ENCODE assay signal across 8 mouse cellular contexts in genomic region chr5:52190371-52191179, GRCm38 (mm10). TPM values are rescaled to one million over a fixed set of nuclear protein-coding genes. Genes with fewer than 3 reads are reported as not detected.
DNase-seq lines count a peak whose midpoint lies in the region; ATAC-seq and TF ChIP-seq lines count a peak whose summit lies in the region.

Gene Dhx15, minus strand, starts transcription at chr5:52190514.

- no peak for TF ChIP-seq CTCF in liver, embryonic 14.5 days (IDR thresholded peaks at IDR 0.05; ENCODE audit: low read depth)
- TF ChIP-seq CTCF in stomach, postnatal 0 days (IDR thresholded peaks at IDR 0.05; ENCODE audit: low read depth): peak; percentile 50; the same call in 1 of the 2 replicates

- H3K4me1 ChIP-seq in forebrain, embryonic 10.5 days: peaks cover 24% of the 10 kb centered on the region
- peaks cover 27% of the 10 kb centered on the region for H3K4me1 ChIP-seq in heart, embryonic 15.5 days (replicated peaks)
- peaks cover 11 to 16% of the 10 kb centered on the region in 2 experiments for H3K4me1 ChIP-seq in liver, embryonic 14.5 days (replicated peaks; ENCODE audit: control insufficient read depth in 2 of 2, insufficient read depth in 2 of 2, low read length in 1 of 2)
- peaks cover 8% of the 10 kb centered on the region; the same call in 1 of the 2 replicates for H3K4me1 ChIP-seq in neural tube, embryonic 11.5 days (ENCODE audit: control insufficient read depth, insufficient read depth, low read length)
- 0 out of 2 replicates have a peak, but pooled peaks cover 4% of the 10 kb centered on the region for H3K4me1 ChIP-seq in stomach, postnatal 0 days (replicated peaks; ENCODE audit: control insufficient read depth, insufficient read depth)

- TF ChIP-seq EP300 in liver, embryonic 14.5 days (IDR thresholded peaks at IDR 0.05; ENCODE audit: low read depth): no peak
- TF ChIP-seq EP300 in stomach, postnatal 0 days (optimal IDR thresholded peaks at IDR 0.05): no peak

- 2% methylated on average over 52 of the region's 53 CpGs for WGBS in forebrain, embryonic 10.5 days
- WGBS in heart, embryonic 15.5 days: 1% methylated on average over 52 of the region's 53 CpGs
- WGBS in liver, embryonic 14.5 days (ENCODE audit: insufficient replicate concordance): under 1% methylated on average over 53 of the region's 53 CpGs
- under 1% methylated on average over 53 of the region's 53 CpGs for WGBS in neural tube, embryonic 11.5 days
- under 1% methylated on average over 38 of the region's 53 CpGs for WGBS in stomach, postnatal 0 days

- no peaks in the 10 kb centered on the region for H3K9me3 ChIP-seq in forebrain, embryonic 10.5 days
- H3K9me3 ChIP-seq in heart, embryonic 15.5 days (replicated peaks): no peaks in the 10 kb centered on the region
- no peaks in the 10 kb centered on the region for H3K9me3 ChIP-seq in liver, embryonic 14.5 days (ENCODE audit: control insufficient read depth, low read length)
- H3K9me3 ChIP-seq in neural tube, embryonic 11.5 days (ENCODE audit: control insufficient read depth, low read length): no peaks in the 10 kb centered on the region
- no peaks in the 10 kb centered on the region for H3K9me3 ChIP-seq in stomach, postnatal 0 days (ENCODE audit: control insufficient read depth, low read length)

- H3K9ac ChIP-seq in heart, embryonic 15.5 days: peak within 1 kb of the TSS; percentile 88
- H3K9ac ChIP-seq in liver, embryonic 14.5 days (replicated peaks): peak within 1 kb of the TSS; percentile 99
- peak within 1 kb of the TSS; percentile 100 for H3K9ac ChIP-seq in neural tube, embryonic 11.5 days (ENCODE audit: low read length)
- peak within 1 kb of the TSS; percentile 99 for H3K9ac ChIP-seq in stomach, postnatal 0 days (ENCODE audit: low read length)

- peak within 1 kb of the TSS; percentile 100 for H3K27ac ChIP-seq in forebrain, embryonic 10.5 days
- H3K27ac ChIP-seq in heart, embryonic 15.5 days: peak within 1 kb of the TSS; percentile 86
- peak within 1 kb of the TSS; percentile 77 for H3K27ac ChIP-seq in liver, embryonic 14.5 days
- H3K27ac ChIP-seq in neural tube, embryonic 11.5 days (ENCODE audit: low read depth, low read length): peak within 1 kb of the TSS; percentile 84
- H3K27ac ChIP-seq in stomach, postnatal 0 days (replicated peaks): peak within 1 kb of the TSS; percentile 98

- H3K4me3 ChIP-seq in forebrain, embryonic 10.5 days: peak within 1 kb of the TSS; percentile 98
- H3K4me3 ChIP-seq in heart, embryonic 15.5 days: peak within 1 kb of the TSS; percentile 78
- peak within 1 kb of the TSS; percentile 97 to 100 for H3K4me3 ChIP-seq in liver, embryonic 14.5 days (ENCODE audit: insufficient read depth in 1 of 2, low read depth in 2 of 2, low read length in 2 of 2)
- H3K4me3 ChIP-seq in neural tube, embryonic 11.5 days (ENCODE audit: low read depth, low read length): peak within 1 kb of the TSS; percentile 98
- peak within 1 kb of the TSS; percentile 99 for H3K4me3 ChIP-seq in stomach, postnatal 0 days (ENCODE audit: low read depth, low read length)

- H3K4me2 ChIP-seq in heart, embryonic 15.5 days: peak within 1 kb of the TSS; percentile 76
- peak within 1 kb of the TSS; percentile 94 for H3K4me2 ChIP-seq in liver, embryonic 14.5 days (ENCODE audit: low read depth)
- peak within 1 kb of the TSS; percentile 64 for H3K4me2 ChIP-seq in neural tube, embryonic 11.5 days (ENCODE audit: low read depth)
- peak within 1 kb of the TSS; percentile 70 for H3K4me2 ChIP-seq in stomach, postnatal 0 days (replicated peaks; ENCODE audit: low read depth)

- H3K36me3 ChIP-seq in forebrain, embryonic 10.5 days (replicated peaks): peaks cover 4% of the 10 kb centered on the region
- no peaks in the 10 kb centered on the region for H3K36me3 ChIP-seq in heart, embryonic 15.5 days
- H3K36me3 ChIP-seq in liver, embryonic 14.5 days (replicated peaks; ENCODE audit: control insufficient read depth, insufficient read depth, low read depth): no peaks in the 10 kb centered on the region
- no peaks in the 10 kb centered on the region for H3K36me3 ChIP-seq in neural tube, embryonic 11.5 days (ENCODE audit: control insufficient read depth, insufficient read depth, low read length)
- no peaks in the 10 kb centered on the region for H3K36me3 ChIP-seq in stomach, postnatal 0 days (ENCODE audit: control insufficient read depth, insufficient read depth, low read length)

- no peaks in the 10 kb centered on the region for H3K27me3 ChIP-seq in forebrain, embryonic 10.5 days (ENCODE audit: poor library complexity, severe bottlenecking)
- no peaks in the 10 kb centered on the region for H3K27me3 ChIP-seq in heart, embryonic 15.5 days
- H3K27me3 ChIP-seq in liver, embryonic 14.5 days (ENCODE audit: control insufficient read depth, insufficient read depth, low read length): no peaks in the 10 kb centered on the region
- no peaks in the 10 kb centered on the region for H3K27me3 ChIP-seq in neural tube, embryonic 11.5 days (ENCODE audit: control insufficient read depth, insufficient read depth, low read length)
- H3K27me3 ChIP-seq in stomach, postnatal 0 days (ENCODE audit: control insufficient read depth, insufficient read depth, low read length): no peaks in the 10 kb centered on the region

- peak; percentile 85 to 87 for DNase-seq in CD8-positive naive resting alpha-beta T cell, adult 2 months (ENCODE audit: low read depth in 2 of 2, low spot score in 2 of 2)
- DNase-seq in c-Kit-positive CD71-negative TER-119-negative erythroid progenitor cells, embryonic 14.5 days (ENCODE audit: low read depth): peak; percentile 83
- DNase-seq in forebrain, embryonic 10.5 days (ENCODE audit: extremely low spot score, low spot score): peak; percentile 88
- DNase-seq in kidney, postnatal 25 days: peak; percentile 93 to 96
- peak; percentile 88 to 89 (median 89) for DNase-seq in liver, embryonic 14.5 days (ENCODE audit: low read depth in 3 of 3, low spot score in 3 of 3)
- DNase-seq in neural tube, embryonic 11.5 days (ENCODE audit: low spot score): peak; percentile 96
- peak; percentile 92 for DNase-seq in stomach, postnatal 0 days (ENCODE audit: low spot score)

- ATAC-seq in heart, embryonic 15.5 days (replicated peaks; ENCODE audit: insufficient number of reproducible peaks, insufficient read depth, low FRiP score, low read depth): peak; percentile 94
- peak; percentile 94 for ATAC-seq in liver, embryonic 14.5 days (ENCODE audit: insufficient read depth)
- peak; percentile 93 for ATAC-seq in neural tube, embryonic 11.5 days (ENCODE audit: insufficient read depth, low FRiP score, low TSS enrichment)
- ATAC-seq in stomach, postnatal 0 days (ENCODE audit: low FRiP score, low TSS enrichment): peak; percentile 98

RNA-seq across cellular contexts. Expression of gene Dhx15, which starts in this region (rescaled TPM):
- polyA plus RNA-seq in forebrain, embryonic 10.5 days (2016; fragmentation: Nextera tagmentation; extraction: Ambion mirVana): 225 and 226 TPM in 2 replicates
- polyA plus RNA-seq in heart, embryonic 15.5 days (2015; fragmentation: Nextera tagmentation; extraction: Ambion mirVana): 73.4 and 88.2 TPM in 2 replicates
- polyA plus RNA-seq in liver, embryonic 14.5 days (2012; rRNA removed): 41.4 and 57.4 TPM in 2 replicates
- 34.9 and 36.6 TPM in 2 replicates for polyA plus RNA-seq in liver, embryonic 14.5 days (2014; fragmentation: Nextera tagmentation; extraction: Ambion mirVana)
- polyA plus RNA-seq in neural tube, embryonic 11.5 days (2014; fragmentation: Nextera tagmentation; extraction: Ambion mirVana): 96.9 and 99.4 TPM in 2 replicates
- 54.9 TPM in 2 replicates for polyA plus RNA-seq in stomach, postnatal 0 days (2015; fragmentation: Nextera tagmentation; extraction: Ambion mirVana)

Comparison
In these comparisons a context has a peak if more than half of its experiments do, and no peak if none do; other contexts are left out.
1. Peak in every context shown above with its lines: DNase-seq, ATAC-seq, H3K4me3 ChIP-seq and H3K27ac ChIP-seq.